Mouse (Mus musculus): ENCODE results near the gene Stra8.

DNA sequence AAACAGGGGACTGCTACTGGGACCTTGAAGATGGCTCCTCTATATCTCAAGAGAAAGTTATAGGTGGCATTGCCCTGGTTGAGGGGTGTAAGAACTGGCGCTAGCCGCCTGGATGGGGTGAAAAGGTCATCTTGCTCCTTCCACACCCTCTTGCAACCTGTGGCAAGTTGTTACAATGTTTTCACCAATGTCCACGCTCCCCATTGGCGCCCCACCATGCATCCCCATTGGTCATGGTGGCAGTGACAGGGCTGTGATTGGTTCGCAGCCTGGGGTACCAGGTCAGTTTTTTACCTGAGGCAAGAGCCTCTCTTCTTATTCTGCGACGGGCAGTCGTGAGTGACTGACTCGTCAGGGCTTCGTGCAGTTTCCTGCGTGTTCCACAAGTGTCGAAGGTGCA lies 668 bp downstream of the Stra8 start:
- TF ChIP-seq CTCF (IDR thresholded peaks at IDR 0.05; ENCODE audit: extremely low read depth, insufficient read depth, low read length) (no peak), POLR2A (IDR thresholded peaks at IDR 0.05; ENCODE audit: extremely low read depth, insufficient read depth, low read length) (no peak)
